Mouse (Mus musculus): ENCODE data around the gene Zfpm1. TPM values are rescaled to one million over a fixed set of nuclear protein-coding genes. Genes with fewer than 3 reads are reported as not detected.

Gene Zfpm1
- total RNA-seq, 2 experiments from 2014 or later: 1.7 to 7.9 TPM

- ATAC-seq (replicated peaks; ENCODE audit: poor library complexity, severe bottlenecking): no peak
These were observed 89.8 kb downstream of the Zfpm1 start for GRCm38 (mm10) chr8:122371706-122372105.

- no peak for ATAC-seq (replicated peaks; ENCODE audit: poor library complexity, severe bottlenecking)
These were observed 93.4 kb downstream of the Zfpm1 start for GRCm38 (mm10) chr8:122375320-122375719.

GRCm38 (mm10) chr8:122375751-122376364 lies 93.9 kb downstream of the Zfpm1 start:
- ATAC-seq (replicated peaks; ENCODE audit: poor library complexity, severe bottlenecking): no peak

GRCm38 (mm10) chr8:122376365-122377231 lies 94.7 kb downstream of the Zfpm1 start, which contains the start of gene Zc3h18:
Gene Zc3h18, plus strand, starts transcription at chr8:122376609.
- ATAC-seq (replicated peaks; ENCODE audit: poor library complexity, severe bottlenecking): peak; percentile 95

- ATAC-seq (replicated peaks; ENCODE audit: poor library complexity, severe bottlenecking): no peak
These were observed 101.1 kb downstream of the Zfpm1 start for GRCm38 (mm10) chr8:122383039-122383438.

Other genes starting within 250 kb of the Zfpm1 start
- gene Trhr2, start 78.6 kb downstream of the Zfpm1 start, total RNA-seq (2014; fragmentation: Nextera tagmentation): not detected in 2 replicates
- not detected in 2 replicates for gene Trhr2, start 78.6 kb downstream of the Zfpm1 start, total RNA-seq (2017)
- 42.9 and 43.9 TPM in 2 replicates for gene Zc3h18, start 94.5 kb downstream of the Zfpm1 start, total RNA-seq (2014; fragmentation: Nextera tagmentation)
- 66.9 and 67.0 TPM in 2 replicates for gene Zc3h18, start 94.5 kb downstream of the Zfpm1 start, total RNA-seq (2017)
- not detected in 2 replicates for gene Il17c, start 139.9 kb downstream of the Zfpm1 start, total RNA-seq (2014; fragmentation: Nextera tagmentation)
- gene Il17c, start 139.9 kb downstream of the Zfpm1 start, total RNA-seq (2017): not detected in 2 replicates
- 188 and 257 TPM in 2 replicates for gene Cyba, start 150.8 kb downstream of the Zfpm1 start, total RNA-seq (2014; fragmentation: Nextera tagmentation)
- 94.4 and 126 TPM in 2 replicates for gene Cyba, start 150.8 kb downstream of the Zfpm1 start, total RNA-seq (2017)
- gene Mvd, start 161.3 kb downstream of the Zfpm1 start, total RNA-seq (2014; fragmentation: Nextera tagmentation): 8.8 and 10.0 TPM in 2 replicates
- 4.0 and 4.3 TPM in 2 replicates for gene Mvd, start 161.3 kb downstream of the Zfpm1 start, total RNA-seq (2017)
- not detected in 2 replicates for gene Snai3, start 178.6 kb downstream of the Zfpm1 start, total RNA-seq (2014; fragmentation: Nextera tagmentation)
- gene Snai3, start 178.6 kb downstream of the Zfpm1 start, total RNA-seq (2017): not detected in 2 replicates
- gene Rnf166, start 193.9 kb downstream of the Zfpm1 start, total RNA-seq (2014; fragmentation: Nextera tagmentation): 40.5 and 41.2 TPM in 2 replicates
- gene Rnf166, start 193.9 kb downstream of the Zfpm1 start, total RNA-seq (2017): 29.8 and 43.2 TPM in 2 replicates
- gene Ctu2, start 194.0 kb downstream of the Zfpm1 start, total RNA-seq (2014; fragmentation: Nextera tagmentation): 11.9 and 33.1 TPM in 2 replicates
- gene Ctu2, start 194.0 kb downstream of the Zfpm1 start, total RNA-seq (2017): 9.3 and 14.0 TPM in 2 replicates